In genomic region chr8:122704612-122705011, GRCm38 (mm10) we compare ENCODE assay signal across 18 mouse cellular contexts. TPM values are rescaled to one million over a fixed set of nuclear protein-coding genes. Genes with fewer than 3 reads are reported as not detected.
A peak's percentile ranks its signal among the peaks of the same experiment; 100 is the strongest.
DNase-seq lines count a peak whose midpoint lies in the region; ATAC-seq and TF ChIP-seq lines count a peak whose summit lies in the region.
"Had no signal": no experiment of that assay in that cellular context is flagged by ENCODE, and none has a peak within 500 bp of the region (broad histone marks: within the 10 kb centered on the region; RNA-seq: fewer than 3 reads in every experiment).

No protein-coding gene starts in this region.

- peak overlapping the region; percentile 70; the same call in 1 of the 2 replicates for H3K27ac ChIP-seq in thymus, adult 2 months (ENCODE audit: control insufficient read depth, insufficient read depth, low read length)
- H3K27ac ChIP-seq in CH12.LX (ENCODE audit: insufficient read depth, low read depth) = no peak overlapping the region
- H3K27ac ChIP-seq: embryonic facial prominence, embryonic 12.5 days; forebrain, embryonic 15.5 days; heart, adult 2 months; hindbrain, embryonic 14.5 days had no signal

- ATAC-seq in activated CD4-positive, CD25-positive, alpha-beta regulatory T cell, adult 4 months = peak; percentile 21
- no peak for ATAC-seq in CD4-positive, CD25-positive, alpha-beta regulatory T cell, adult 4 months
- ATAC-seq: forebrain, embryonic 15.5 days had no signal

- H3K36me3 ChIP-seq in thymus, adult 2 months (ENCODE audit: control insufficient read depth, insufficient read depth, low read length) = no peaks in the 10 kb centered on the region
- no peaks in the 10 kb centered on the region for H3K36me3 ChIP-seq in CH12.LX (replicated peaks in 1 of 2; ENCODE audit: control insufficient read depth in 1 of 2, insufficient read depth in 1 of 2, low read length in 1 of 2)
- no peaks in the 10 kb centered on the region for H3K36me3 ChIP-seq in splenic B cell, adult 2 months (ENCODE audit: control insufficient read depth, insufficient read depth, low read length, poor library complexity, severe bottlenecking)
- H3K36me3 ChIP-seq: embryonic facial prominence, embryonic 12.5 days; forebrain, embryonic 15.5 days; heart, embryonic 12.5 days; hindbrain, embryonic 10.5 days had no signal

- H3K4me1 ChIP-seq in thymus, adult 2 months (replicated peaks; ENCODE audit: control insufficient read depth, insufficient read depth, low read length) = peaks cover 85% of the 10 kb centered on the region
- peaks cover 52 to 78% of the 10 kb centered on the region in 2 experiments for H3K4me1 ChIP-seq in CH12.LX (ENCODE audit: control insufficient read depth in 1 of 2, insufficient read depth in 2 of 2)

- no peak overlapping the region for H3K9ac ChIP-seq in CH12.LX (ENCODE audit: insufficient read depth, low read depth)
- H3K9ac ChIP-seq: embryonic facial prominence, embryonic 12.5 days; forebrain, embryonic 15.5 days; heart, embryonic 12.5 days; hindbrain, embryonic 14.5 days had no signal

- H3K27me3 ChIP-seq in thymus, adult 2 months (ENCODE audit: control insufficient read depth, insufficient read depth, low read length) = no peaks in the 10 kb centered on the region
- H3K27me3 ChIP-seq in CH12.LX (replicated peaks) = peaks cover 5% of the 10 kb centered on the region
- no peaks in the 10 kb centered on the region for H3K27me3 ChIP-seq in splenic B cell, adult 2 months (ENCODE audit: control insufficient read depth, insufficient read depth, low read length, poor library complexity, severe bottlenecking)

- TF ChIP-seq POLR2A in thymus, adult 2 months (IDR thresholded peaks at IDR 0.05; ENCODE audit: control insufficient read depth, extremely low read depth, insufficient read depth, low read length, poor library complexity) = no peak
- no peak for TF ChIP-seq POLR2A in CH12.LX (IDR thresholded peaks at IDR 0.05; ENCODE audit: low read depth, low read length)

- no peak overlapping the region for H3K4me3 ChIP-seq in thymus, adult 2 months (ENCODE audit: control insufficient read depth, insufficient read depth, low read length)
- no peak overlapping the region for H3K4me3 ChIP-seq in CH12.LX (replicated peaks in 1 of 3; ENCODE audit: low read depth in 2 of 3, low read length in 2 of 3, poor library complexity in 1 of 3)
- H3K4me3 ChIP-seq: embryonic facial prominence, embryonic 12.5 days; forebrain, embryonic 15.5 days; heart, adult 2 months; heart, embryonic 12.5 days; hindbrain, embryonic 10.5 days had no signal

- no peaks in the 10 kb centered on the region for H3K9me3 ChIP-seq in CH12.LX (replicated peaks; ENCODE audit: low read length)
- H3K9me3 ChIP-seq: embryonic facial prominence, embryonic 12.5 days; forebrain, embryonic 15.5 days; heart, embryonic 12.5 days; hindbrain, embryonic 10.5 days had no signal

- 0 out of 2 replicates have a peak overlapping the region, but pooled peaks have one; percentile 19 for H3K4me2 ChIP-seq in CH12.LX (ENCODE audit: insufficient read depth, low read depth, poor library complexity, severe bottlenecking)
- H3K4me2 ChIP-seq: embryonic facial prominence, embryonic 12.5 days; forebrain, embryonic 15.5 days; heart, embryonic 12.5 days; hindbrain, embryonic 14.5 days had no signal

- no peak for TF ChIP-seq RAD21 in CH12.LX (IDR thresholded peaks at IDR 0.05; ENCODE audit: low read depth, low read length)

- no peak for TF ChIP-seq CTCF in thymus, adult 2 months (IDR thresholded peaks at IDR 0.05; ENCODE audit: borderline replicate concordance, control insufficient read depth, extremely low read depth, insufficient read depth, low read length, poor library complexity)
- no peak for TF ChIP-seq CTCF in CH12.LX (conservative IDR thresholded peaks at IDR 0.05 in 1 of 2, IDR thresholded peaks at IDR 0.05 in 1 of 2; ENCODE audit: low read depth in 2 of 2, low read length in 2 of 2)

- TF ChIP-seq EP300 in CH12.LX (IDR thresholded peaks at IDR 0.05; ENCODE audit: low read length) = peak; percentile 8; the same call in 1 of the 2 replicates

- no peak for DNase-seq in thymus, adult 2 months
- no peak for DNase-seq in thymus, postnatal 14 days
- no peak for DNase-seq in CH12.LX (ENCODE audit: extremely low read depth)
- DNase-seq in splenic B cell, adult 2 months (ENCODE audit: low read depth, low spot score) = peak; percentile 63
- DNase-seq in heart, adult 9 months (ENCODE audit: low spot score in 2 of 2) = no peak
- DNase-seq: adrenal gland, postnatal 10 days; cerebellum, adult 11-12 months; cerebellum, adult 9-10 months; cerebellum, postnatal 25 days; gastrocnemius, postnatal 10 days; heart, adult 2 months had no signal

- dilution Hi-C loops in CH12.LX (cut with MboI; ENCODE audit: extremely low pct_ligation_motif_present, extremely low pct_unique_long_range_greater_than_20kb, low sequenced_read_pairs) = no loop called here

- in situ Hi-C loops in CH12.LX (cut with MboI; ENCODE audit: low pct_ligation_motif_present, low pct_unique_long_range_greater_than_20kb, low sequenced_read_pairs) = no loop called here

- 51% methylated on average over 3 of the region's 3 CpGs for WGBS in thymus, adult 2 months

- no peaks in the 10 kb centered on the region; the same call in 1 of the 2 replicates for H3K79me2 ChIP-seq in CH12.LX (replicated peaks; ENCODE audit: control insufficient read depth, extremely low read depth, insufficient read depth, poor library complexity, severe bottlenecking)

TF ChIP-seq in CH12.LX, 34 proteins besides CTCF, POLR2A, EP300 and RAD21:
- TF ChIP-seq MAZ (IDR thresholded peaks at IDR 0.05; ENCODE audit: low read depth, low read length) = no peak
- TF ChIP-seq GABPA (IDR thresholded peaks at IDR 0.05; ENCODE audit: insufficient replicate concordance, low read depth, low read length) = no peak
- TF ChIP-seq SIN3A (IDR thresholded peaks at IDR 0.05; ENCODE audit: low read length) = peak; percentile 54; the same call in 1 of the 2 replicates
- no peak; the same call in 1 of the 2 replicates for TF ChIP-seq TCF12 (IDR thresholded peaks at IDR 0.05; ENCODE audit: low read depth, low read length)
- TF ChIP-seq MXI1 (IDR thresholded peaks at IDR 0.05; ENCODE audit: low read depth, low read length) = 0 out of 2 replicates have a peak, but pooled peaks have one; percentile 43
- TF ChIP-seq SMC3 (IDR thresholded peaks at IDR 0.05; ENCODE audit: low read depth, low read length) = no peak
- no peak for TF ChIP-seq ZNF384 (IDR thresholded peaks at IDR 0.05; ENCODE audit: low read depth, low read length)
- 0 out of 2 replicates have a peak, but pooled peaks have one; percentile 2 for TF ChIP-seq BHLHE40 (IDR thresholded peaks at IDR 0.05; ENCODE audit: low read depth, low read length)
- TF ChIP-seq PAX5 (IDR thresholded peaks at IDR 0.05; ENCODE audit: low read length) = no peak
- TF ChIP-seq MAFK (IDR thresholded peaks at IDR 0.05; ENCODE audit: insufficient replicate concordance, low read length) = no peak
- 0 out of 2 replicates have a peak, but pooled peaks have one; percentile 12 for TF ChIP-seq IRF4 (IDR thresholded peaks at IDR 0.05; ENCODE audit: low read depth, low read length)
TF ChIP-seq in CH12.LX: peak in this region for 4.

RNA-seq across cellular contexts. Expression of gene Cbfa2t3, which starts 5.7 kb away (rescaled TPM):
- 62.3 and 76.8 TPM in 2 replicates for polyA plus RNA-seq in thymus, adult 2 months (2012; rRNA removed)
- total RNA-seq in CH12.LX (2012; rRNA removed) (2.1 and 3.4 TPM in 2 replicates), CH12.LX (2014; rRNA removed) (0.43 and 0.47 TPM in 2 replicates)
- polyA plus RNA-seq in CH12.LX (2012; ENCODE audit: insufficient read length, low read depth) = 16.5 and 22.6 TPM in 2 replicates
- polyA plus RNA-seq in activated CD4-positive, CD25-positive, alpha-beta regulatory T cell, adult 4 months (2017; shearing (Covaris generic)) = under 1 TPM; 0.08 to 0.28 TPM
- polyA plus RNA-seq in CD4-positive, CD25-positive, alpha-beta regulatory T cell, adult 4 months (2017; shearing (Covaris generic)) = under 1 TPM in 1 of 2 experiments, not detected in 1; 0.25 TPM

Comparison
In these comparisons a context has a peak if more than half of its experiments do, and no peak if none do; other contexts are left out.
1. RNA of gene Cbfa2t3, which starts 5.7 kb away (polyA plus RNA-seq): 62.3 to 76.8 TPM in thymus, adult 2 months and 16.5 to 22.6 TPM in CH12.LX; 0.08 to 0.28 TPM in activated CD4-positive, CD25-positive, alpha-beta regulatory T cell, adult 4 months and 0.25 TPM in CD4-positive, CD25-positive, alpha-beta regulatory T cell, adult 4 months; every median in the first group is over 10 times any median in the second.